Mouse (Mus musculus): ENCODE data around the gene Dnah8. TPM values are rescaled to one million over a fixed set of nuclear protein-coding genes. Genes with fewer than 3 reads are reported as not detected.
A peak's percentile ranks its signal among the peaks of the same experiment; 100 is the strongest.

Dnah8 gene
- total RNA-seq, 2 experiments from 2014 or later, result 0.35 to 0.97 TPM

- no peak overlapping the region for H3K27ac ChIP-seq
- no peak for DNase-seq (ENCODE audit: extremely low spot score in 1 of 2, low spot score in 2 of 2)
- no peak overlapping the region for H3K4me3 ChIP-seq
- peak; percentile 35 for TF ChIP-seq CTCF (IDR thresholded peaks at IDR 0.05)
- intact Hi-C loops (cut with DNase I), result no loop called here
Measured at GRCm38 (mm10) chr17:30808866-30809660, 184.9 kb downstream of the Dnah8 start.

- intact Hi-C loops (cut with DNase I), result no loop called here
- no peak overlapping the region for H3K4me3 ChIP-seq
- no peak for DNase-seq (ENCODE audit: extremely low spot score in 1 of 2, low spot score in 2 of 2)
- H3K27ac ChIP-seq, result no peak overlapping the region
- TF ChIP-seq CTCF (IDR thresholded peaks at IDR 0.05), result no peak
Measured at GRCm38 (mm10) chr17:30809926-30810660, 185.9 kb downstream of the Dnah8 start.

- peak; percentile 33 for TF ChIP-seq CTCF (IDR thresholded peaks at IDR 0.05)
- intact Hi-C loops (cut with DNase I), result no loop called here
Measured at GRCm38 (mm10) chr17:30818543-30818942, 194.4 kb downstream of the Dnah8 start.

GRCm38 (mm10) chr17:30819134-30819533 lies 195.0 kb downstream of the Dnah8 start:
- TF ChIP-seq CTCF (IDR thresholded peaks at IDR 0.05), result no peak; the same call in 1 of the 2 replicates
- DNase-seq (ENCODE audit: extremely low spot score in 1 of 2, low spot score in 2 of 2), result no peak
- H3K4me3 ChIP-seq, result no peak overlapping the region
- intact Hi-C loops (cut with DNase I), result no loop called here
- no peak overlapping the region for H3K27ac ChIP-seq

More at GRCm38 (mm10) chr17:30818543-30818942, 194.4 kb downstream of the Dnah8 start:
- no peak for DNase-seq (ENCODE audit: extremely low spot score in 1 of 2, low spot score in 2 of 2)
- H3K4me3 ChIP-seq, result no peak overlapping the region
- H3K27ac ChIP-seq, result no peak overlapping the region

GRCm38 (mm10) chr17:30821115-30821514 lies 197.0 kb downstream of the Dnah8 start:
- intact Hi-C loops (cut with DNase I), result no loop called here
- no peak for TF ChIP-seq CTCF (IDR thresholded peaks at IDR 0.05)
- H3K27ac ChIP-seq, result no peak overlapping the region
- DNase-seq (ENCODE audit: extremely low spot score in 1 of 2, low spot score in 2 of 2), result no peak
- no peak overlapping the region for H3K4me3 ChIP-seq

- intact Hi-C loops (cut with DNase I), result loop anchor here (1.0 kb wide), 1 partner anchor 41 kb away; no protein-coding TSS in a partner anchor
- DNase-seq (ENCODE audit: extremely low spot score in 1 of 2, low spot score in 2 of 2), result no peak
- no peak overlapping the region for H3K4me3 ChIP-seq
- no peak for TF ChIP-seq CTCF (IDR thresholded peaks at IDR 0.05)
- H3K27ac ChIP-seq, result no peak overlapping the region
Measured at GRCm38 (mm10) chr17:30824473-30824872, 200.3 kb downstream of the Dnah8 start.

GRCm38 (mm10) chr17:30825731-30826304 lies 201.7 kb downstream of the Dnah8 start:
- intact Hi-C loops (cut with DNase I), result no loop called here
- Histone ChIP-seq H3K4me3 (no peak overlapping the region), H3K27ac (no peak overlapping the region)
- no peak for DNase-seq (ENCODE audit: extremely low spot score in 1 of 2, low spot score in 2 of 2)
- no peak for TF ChIP-seq CTCF (IDR thresholded peaks at IDR 0.05)

GRCm38 (mm10) chr17:30831170-30831569 lies 207.0 kb downstream of the Dnah8 start:
- Histone ChIP-seq H3K27ac (no peak overlapping the region), H3K4me3 (no peak overlapping the region)
- DNase-seq (ENCODE audit: extremely low spot score in 1 of 2, low spot score in 2 of 2), result no peak
- intact Hi-C loops (cut with DNase I), result no loop called here
- TF ChIP-seq CTCF (IDR thresholded peaks at IDR 0.05), result peak; percentile 14

- TF ChIP-seq CTCF (IDR thresholded peaks at IDR 0.05), result no peak
- Histone ChIP-seq H3K4me3 (no peak overlapping the region), H3K27ac (no peak overlapping the region)
- no peak for DNase-seq (ENCODE audit: extremely low spot score in 1 of 2, low spot score in 2 of 2)
- intact Hi-C loops (cut with DNase I), result no loop called here
Measured at GRCm38 (mm10) chr17:30835419-30835818, 211.3 kb downstream of the Dnah8 start.

GRCm38 (mm10) chr17:30837031-30837430 lies 212.9 kb downstream of the Dnah8 start:
- intact Hi-C loops (cut with DNase I), result no loop called here
- Histone ChIP-seq H3K4me3 (no peak overlapping the region), H3K27ac (no peak overlapping the region)
- TF ChIP-seq CTCF (IDR thresholded peaks at IDR 0.05), result no peak
- DNase-seq (ENCODE audit: extremely low spot score in 1 of 2, low spot score in 2 of 2), result no peak

GRCm38 (mm10) chr17:30840046-30840445 lies 215.9 kb downstream of the Dnah8 start:
- TF ChIP-seq CTCF (IDR thresholded peaks at IDR 0.05), result no peak
- intact Hi-C loops (cut with DNase I), result no loop called here
- H3K27ac ChIP-seq, result no peak overlapping the region
- DNase-seq (ENCODE audit: extremely low spot score in 1 of 2, low spot score in 2 of 2), result no peak
- no peak overlapping the region for H3K4me3 ChIP-seq

- DNase-seq (ENCODE audit: extremely low spot score in 1 of 2, low spot score in 2 of 2), result no peak
- Histone ChIP-seq H3K27ac (no peak overlapping the region), H3K4me3 (no peak overlapping the region)
- no peak for TF ChIP-seq CTCF (IDR thresholded peaks at IDR 0.05)
- intact Hi-C loops (cut with DNase I), result no loop called here
Measured at GRCm38 (mm10) chr17:30842312-30842711, 218.2 kb downstream of the Dnah8 start.

Data from left cerebral cortex, adult 2 months (tissue).